Mouse (Mus musculus): ENCODE data around the gene Hsd17b3.

- TF ChIP-seq CTCF (IDR thresholded peaks at IDR 0.05; ENCODE audit: low read depth, low read length) (no peak), POLR2A (IDR thresholded peaks at IDR 0.05; ENCODE audit: borderline replicate concordance, low read depth, low read length) (no peak)
Observed at GRCm38 (mm10) chr13:64049535-64049934, 39.5 kb downstream of the Hsd17b3 start.

All from bone marrow macrophage, adult 2 months (primary cell).